Mouse (Mus musculus): Measurements from ENCODE around the gene Mettl15. TPM values are rescaled to one million over a fixed set of nuclear protein-coding genes. Genes with fewer than 3 reads are reported as not detected.

The Mettl15 gene
- total and polyA plus RNA-seq, 2 experiments from 2014 or later = 7.9 to 9.6 TPM

DNA sequence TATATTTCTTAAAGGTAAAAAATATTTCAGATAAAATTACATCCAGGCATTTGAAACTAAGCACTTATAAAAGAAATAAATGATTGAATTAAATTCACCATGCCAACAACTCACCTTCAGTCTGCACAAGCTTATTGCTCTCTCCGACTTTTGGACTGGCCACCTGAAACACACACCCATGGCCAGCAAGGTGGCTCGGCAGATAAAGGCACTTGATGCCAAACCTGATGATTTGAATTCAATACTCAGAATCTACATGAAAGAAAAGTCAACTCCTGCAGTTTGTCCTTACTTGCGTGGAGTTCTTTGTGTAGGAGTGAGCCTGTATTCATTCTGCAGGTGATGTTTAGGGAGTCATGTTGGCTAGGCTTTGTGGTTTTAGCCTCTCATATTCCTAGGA is 3.6 kb upstream of the Mettl15 start:
- TF ChIP-seq CTCF (IDR thresholded peaks at IDR 0.05; ENCODE audit: low read depth) = no peak
- ATAC-seq = no peak
- no peak overlapping the region for H3K4me2 ChIP-seq (ENCODE audit: low read depth, low read length)
- no peaks in the 10 kb centered on the region for H3K9me3 ChIP-seq (ENCODE audit: low read length)
- no peaks in the 10 kb centered on the region for H3K27me3 ChIP-seq (ENCODE audit: insufficient read depth, low read length)
- no peaks in the 10 kb centered on the region for H3K36me3 ChIP-seq (ENCODE audit: insufficient read depth, low read length)
- H3K4me3 ChIP-seq (ENCODE audit: low read length) = no peak overlapping the region
- 0 out of 2 replicates have a peak, but pooled peaks cover 3% of the 10 kb centered on the region for H3K4me1 ChIP-seq (ENCODE audit: insufficient read depth, low read length)
- DNase-seq (ENCODE audit: low spot score) = no peak
- no peak overlapping the region for H3K27ac ChIP-seq
- H3K9ac ChIP-seq (replicated peaks; ENCODE audit: low read length) = no peak overlapping the region
- WGBS = 93% methylated on average over 3 of the region's 3 CpGs

DNA sequence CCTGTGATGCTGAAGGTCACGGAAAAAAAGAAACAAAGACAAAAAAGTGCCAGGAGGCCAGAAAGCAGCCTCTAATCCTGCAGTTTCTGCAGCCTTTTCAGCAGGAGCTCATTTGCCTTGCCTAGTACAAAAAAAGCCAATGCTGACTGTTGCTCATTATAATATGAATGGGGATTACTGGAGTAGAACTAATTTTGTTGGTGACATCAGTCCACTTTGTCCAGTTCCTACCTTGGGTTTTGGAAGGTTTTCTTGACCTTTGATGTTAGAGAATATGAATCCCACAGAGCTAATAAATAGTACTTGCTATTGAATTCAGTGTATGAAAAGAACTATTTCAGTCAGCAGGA is 768 bp upstream of the Mettl15 start:
- H3K27ac ChIP-seq = peak overlapping the region; percentile 62; the same call in 1 of the 2 replicates
- no peak for TF ChIP-seq CTCF (IDR thresholded peaks at IDR 0.05; ENCODE audit: low read depth)
- no peaks in the 10 kb centered on the region for H3K27me3 ChIP-seq (ENCODE audit: insufficient read depth, low read length)
- H3K4me3 ChIP-seq (ENCODE audit: low read length) = peak overlapping the region; percentile 68
- ATAC-seq = no peak
- H3K9ac ChIP-seq (replicated peaks; ENCODE audit: low read length) = peak overlapping the region; percentile 53; the same call in 1 of the 2 replicates
- peak overlapping the region; percentile 96 for H3K4me2 ChIP-seq (ENCODE audit: low read depth, low read length)
- no peak for DNase-seq (ENCODE audit: low spot score)
- 0 out of 2 replicates have a peak, but pooled peaks cover 7% of the 10 kb centered on the region for H3K4me1 ChIP-seq (ENCODE audit: insufficient read depth, low read length)
- H3K36me3 ChIP-seq (ENCODE audit: insufficient read depth, low read length) = no peaks in the 10 kb centered on the region
- H3K9me3 ChIP-seq (ENCODE audit: low read length) = no peaks in the 10 kb centered on the region
- 0% methylated on average over 1 of the region's 1 CpGs for WGBS

DNA sequence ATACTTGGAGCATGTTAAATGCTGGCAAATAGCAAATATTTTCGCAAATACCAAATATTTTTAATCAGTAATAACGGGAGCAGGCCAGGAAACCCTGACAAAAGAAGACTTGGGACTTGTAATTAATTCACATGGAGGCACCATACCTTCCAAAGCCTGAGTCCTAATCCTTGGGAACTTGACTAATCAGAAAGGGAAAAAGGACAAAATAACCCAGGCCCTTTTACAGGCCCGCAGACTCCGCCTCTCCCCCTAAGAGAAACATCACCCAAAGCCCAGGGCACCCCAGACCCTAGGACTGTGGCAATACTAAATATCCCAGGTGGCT is 312 bp downstream of the Mettl15 start:
- peak overlapping the region; percentile 68 for H3K4me3 ChIP-seq (ENCODE audit: low read length)
- ATAC-seq (no peak), DNase-seq (ENCODE audit: low spot score) (no peak)
- H3K9ac ChIP-seq (replicated peaks; ENCODE audit: low read length) = peak overlapping the region; percentile 58
- 4% methylated on average over 4 of the region's 4 CpGs for WGBS
- H3K4me1 ChIP-seq (ENCODE audit: insufficient read depth, low read length) = 0 out of 2 replicates have a peak, but pooled peaks cover 7% of the 10 kb centered on the region
- no peaks in the 10 kb centered on the region for H3K9me3 ChIP-seq (ENCODE audit: low read length)
- H3K27ac ChIP-seq = peak overlapping the region; percentile 69
- H3K27me3 ChIP-seq (ENCODE audit: insufficient read depth, low read length) = no peaks in the 10 kb centered on the region
- peak overlapping the region; percentile 96 for H3K4me2 ChIP-seq (ENCODE audit: low read depth, low read length)
- TF ChIP-seq CTCF (IDR thresholded peaks at IDR 0.05; ENCODE audit: low read depth) = no peak
- H3K36me3 ChIP-seq (ENCODE audit: insufficient read depth, low read length) = no peaks in the 10 kb centered on the region

DNA sequence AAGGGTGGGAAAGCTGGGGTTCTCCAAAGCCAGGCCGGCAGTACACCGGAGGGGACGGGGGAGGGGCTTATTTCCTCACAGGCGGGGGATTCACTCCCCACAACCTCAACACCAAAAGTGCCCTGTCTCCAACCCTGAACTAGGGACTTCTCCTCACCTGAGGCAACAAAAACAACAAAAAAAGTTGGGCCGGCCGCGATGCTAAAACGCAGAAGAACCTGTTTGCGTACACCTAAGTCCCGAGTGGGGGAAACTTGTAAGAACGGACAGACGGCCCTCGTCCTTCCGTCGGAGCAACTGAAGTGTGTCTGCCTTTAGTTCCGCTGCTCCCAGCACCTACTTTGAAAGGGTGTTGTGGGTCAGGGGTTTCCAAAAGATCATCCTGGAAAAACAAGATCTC is 2.5 kb downstream of the Mettl15 start:
- Histone ChIP-seq H3K4me3 (ENCODE audit: low read length) (peak overlapping the region; percentile 42), H3K27me3 (ENCODE audit: insufficient read depth, low read length) (no peaks in the 10 kb centered on the region)
- 1% methylated on average over 16 of the region's 16 CpGs for WGBS

DNA sequence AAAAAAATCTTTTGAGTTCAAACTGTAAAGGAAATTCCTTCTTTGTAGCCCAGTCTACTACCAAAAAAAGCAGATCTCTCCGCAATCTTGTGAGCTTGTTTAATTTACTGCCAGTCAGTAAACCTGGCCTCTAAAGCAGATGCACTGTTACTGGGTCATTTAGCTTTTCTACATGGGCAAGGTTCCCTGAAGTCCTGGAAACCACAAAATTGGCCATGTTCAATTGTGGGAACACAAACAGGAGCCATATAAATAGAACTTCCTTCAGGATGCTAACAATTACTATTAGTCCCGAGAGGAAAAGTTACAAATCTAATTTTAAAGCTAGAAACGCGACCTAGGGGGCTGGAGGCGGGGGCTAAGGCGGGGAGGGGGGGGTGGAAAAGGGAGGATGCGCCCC is 3.0 kb downstream of the Mettl15 start:
- DNase-seq (ENCODE audit: low spot score) (peak; percentile 14), ATAC-seq (no peak)
- H3K9ac ChIP-seq (replicated peaks; ENCODE audit: low read length) = peak overlapping the region; percentile 49; the same call in 1 of the 2 replicates
- H3K4me1 ChIP-seq (ENCODE audit: insufficient read depth, low read length) = 0 out of 2 replicates have a peak, but pooled peaks cover 7% of the 10 kb centered on the region
- H3K36me3 ChIP-seq (ENCODE audit: insufficient read depth, low read length) = no peaks in the 10 kb centered on the region
- H3K4me3 ChIP-seq (ENCODE audit: low read length) = peak overlapping the region; percentile 42
- no peaks in the 10 kb centered on the region for H3K27me3 ChIP-seq (ENCODE audit: insufficient read depth, low read length)
- H3K4me2 ChIP-seq (ENCODE audit: low read depth, low read length) = peak overlapping the region; percentile 63
- TF ChIP-seq CTCF (IDR thresholded peaks at IDR 0.05; ENCODE audit: low read depth) = no peak
- peak overlapping the region; percentile 58; the same call in 1 of the 2 replicates for H3K27ac ChIP-seq
- 5% methylated on average over 7 of the region's 7 CpGs for WGBS
- H3K9me3 ChIP-seq (ENCODE audit: low read length) = no peaks in the 10 kb centered on the region

More for the DNA sequence above, 2.5 kb downstream of the Mettl15 start:
- TF ChIP-seq CTCF (IDR thresholded peaks at IDR 0.05; ENCODE audit: low read depth) = no peak
- no peaks in the 10 kb centered on the region for H3K36me3 ChIP-seq (ENCODE audit: insufficient read depth, low read length)
- ATAC-seq (no peak), DNase-seq (ENCODE audit: low spot score) (peak; percentile 44)
- H3K4me2 ChIP-seq (ENCODE audit: low read depth, low read length) = peak overlapping the region; percentile 63
- H3K9me3 ChIP-seq (ENCODE audit: low read length) = no peaks in the 10 kb centered on the region
- peak overlapping the region; percentile 58; the same call in 1 of the 2 replicates for H3K27ac ChIP-seq
- H3K9ac ChIP-seq (replicated peaks; ENCODE audit: low read length) = peak overlapping the region; percentile 49; the same call in 1 of the 2 replicates
- 0 out of 2 replicates have a peak, but pooled peaks cover 7% of the 10 kb centered on the region for H3K4me1 ChIP-seq (ENCODE audit: insufficient read depth, low read length)

DNA sequence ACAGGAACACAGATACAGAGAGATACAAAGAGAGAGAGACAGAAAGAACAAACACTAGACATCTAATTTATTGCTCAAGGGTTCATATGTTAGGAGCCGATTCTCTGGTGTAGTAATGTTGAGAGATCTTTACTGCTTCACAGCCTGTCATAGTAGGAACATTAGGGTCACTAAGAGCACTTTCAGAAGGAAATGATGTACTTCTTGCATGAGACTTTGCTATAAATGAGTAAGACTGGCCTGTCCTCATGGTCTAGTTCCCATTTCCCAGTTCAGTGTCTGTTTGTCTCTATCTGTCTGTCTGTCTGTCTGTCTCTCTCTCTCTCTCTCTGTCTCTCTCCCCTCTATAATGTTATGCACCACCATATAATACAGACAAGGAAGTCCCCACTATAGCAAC is 7.5 kb downstream of the Mettl15 start:
- 91% methylated on average over 1 of the region's 1 CpGs for WGBS
- Histone ChIP-seq H3K4me3 (ENCODE audit: low read length) (no peak overlapping the region), H3K4me1 (ENCODE audit: insufficient read depth, low read length) (no peaks in the 10 kb centered on the region), H3K4me2 (ENCODE audit: low read depth, low read length) (no peak overlapping the region), H3K27ac (no peak overlapping the region), H3K9ac (replicated peaks; ENCODE audit: low read length) (no peak overlapping the region), H3K9me3 (ENCODE audit: low read length) (no peaks in the 10 kb centered on the region), H3K36me3 (ENCODE audit: insufficient read depth, low read length) (no peaks in the 10 kb centered on the region), H3K27me3 (ENCODE audit: insufficient read depth, low read length) (no peaks in the 10 kb centered on the region)
- ATAC-seq (no peak), DNase-seq (ENCODE audit: low spot score) (no peak)
- TF ChIP-seq CTCF (IDR thresholded peaks at IDR 0.05; ENCODE audit: low read depth) = no peak

DNA sequence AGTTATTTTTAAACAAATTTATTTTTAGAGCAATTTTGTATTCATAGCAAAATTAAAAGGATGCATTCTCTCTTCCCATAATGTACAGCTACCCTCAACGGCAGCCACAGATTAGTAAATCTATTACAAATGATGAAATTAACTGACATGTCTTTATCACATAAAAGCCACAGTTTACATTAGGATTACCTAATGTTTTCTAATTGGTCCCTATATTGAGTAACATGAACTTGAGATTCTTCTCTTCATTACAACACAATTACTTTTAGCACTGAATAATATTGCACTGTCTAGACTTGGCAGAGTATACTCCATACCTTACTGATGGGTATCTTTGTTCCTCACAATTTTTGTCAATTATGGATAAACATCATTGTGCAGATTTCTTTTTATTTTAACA is 17.8 kb downstream of the Mettl15 start:
- ATAC-seq (no peak), DNase-seq (ENCODE audit: low spot score) (no peak)
- H3K27me3 ChIP-seq (ENCODE audit: insufficient read depth, low read length) = no peaks in the 10 kb centered on the region
- no peak overlapping the region for H3K9ac ChIP-seq (replicated peaks; ENCODE audit: low read length)
- H3K4me1 ChIP-seq (ENCODE audit: insufficient read depth, low read length) = no peaks in the 10 kb centered on the region
- TF ChIP-seq CTCF (IDR thresholded peaks at IDR 0.05; ENCODE audit: low read depth) = no peak
- H3K4me2 ChIP-seq (ENCODE audit: low read depth, low read length) = no peak overlapping the region
- no peak overlapping the region for H3K27ac ChIP-seq
- 84% methylated on average over 1 of the region's 1 CpGs for WGBS
- H3K36me3 ChIP-seq (ENCODE audit: insufficient read depth, low read length) = no peaks in the 10 kb centered on the region
- no peak overlapping the region for H3K4me3 ChIP-seq (ENCODE audit: low read length)
- H3K9me3 ChIP-seq (ENCODE audit: low read length) = no peaks in the 10 kb centered on the region
